ENCODE assay signal across 27 mouse cellular contexts in the genomic region with DNA sequence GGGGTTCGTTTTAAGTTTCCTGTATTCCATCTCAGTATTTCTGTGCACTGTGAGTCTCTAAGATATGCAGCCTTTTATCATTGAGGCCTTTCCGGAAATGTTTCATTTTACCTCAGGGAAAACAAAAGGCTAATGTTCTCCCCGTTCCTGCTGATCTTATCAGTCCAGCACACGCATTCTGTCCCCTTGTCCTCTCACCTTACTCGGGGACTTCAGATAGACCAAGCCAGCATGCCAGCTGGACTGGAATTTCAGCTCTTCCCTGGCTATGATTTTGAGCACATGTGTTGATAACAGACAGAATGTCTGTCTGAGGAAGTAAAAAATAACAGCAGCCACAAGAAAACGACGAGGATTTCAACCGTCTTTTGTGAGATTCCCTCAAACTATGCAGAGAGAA.
DNase-seq lines count a peak whose midpoint lies in the region; ATAC-seq and TF ChIP-seq lines count a peak whose summit lies in the region.
"Had no signal": no experiment of that assay in that cellular context is flagged by ENCODE, and none has a peak within 500 bp of the region (broad histone marks: within the 10 kb centered on the region; RNA-seq: fewer than 3 reads in every experiment).

No protein-coding gene starts in this region.

- no peak for ATAC-seq in forebrain, embryonic 16.5 days
- no peak for ATAC-seq in forebrain, embryonic 13.5 days
- no peak for ATAC-seq in hindbrain, embryonic 11.5 days (ENCODE audit: low FRiP score)
- no peak for ATAC-seq in hindbrain, embryonic 14.5 days (ENCODE audit: low FRiP score)
- ATAC-seq in lung, embryonic 14.5 days (ENCODE audit: insufficient read depth), result no peak
- peak; percentile 76 for ATAC-seq in intestine, embryonic 16.5 days
- ATAC-seq: forebrain, postnatal 0 days; hindbrain, embryonic 16.5 days; Patski had no signal

- H3K4me3 ChIP-seq in forebrain, embryonic 16.5 days (replicated peaks; ENCODE audit: low read length), result no peak overlapping the region
- no peak overlapping the region for H3K4me3 ChIP-seq in forebrain, embryonic 13.5 days
- H3K4me3 ChIP-seq in hindbrain, embryonic 11.5 days (ENCODE audit: low read depth, low read length), result no peak overlapping the region
- H3K4me3 ChIP-seq in hindbrain, embryonic 14.5 days (replicated peaks; ENCODE audit: low read length), result no peak overlapping the region
- H3K4me3 ChIP-seq in lung, embryonic 14.5 days (ENCODE audit: low read depth, low read length), result no peak overlapping the region
- H3K4me3 ChIP-seq in intestine, embryonic 16.5 days (ENCODE audit: low read length), result no peak overlapping the region
- H3K4me3 ChIP-seq: forebrain, embryonic 10.5 days; heart, embryonic 15.5 days; hindbrain, embryonic 12.5 days had no signal

- no peak for TF ChIP-seq CTCF in lung, embryonic 14.5 days (IDR thresholded peaks at IDR 0.05; ENCODE audit: low read depth)

- no peak overlapping the region for H3K9ac ChIP-seq in forebrain, embryonic 16.5 days (replicated peaks; ENCODE audit: low read depth, low read length)
- no peak overlapping the region for H3K9ac ChIP-seq in forebrain, embryonic 13.5 days
- H3K9ac ChIP-seq in hindbrain, embryonic 11.5 days (ENCODE audit: low read depth, low read length), result no peak overlapping the region
- H3K9ac ChIP-seq in hindbrain, embryonic 14.5 days, result no peak overlapping the region
- H3K9ac ChIP-seq in lung, embryonic 14.5 days, result no peak overlapping the region
- H3K9ac ChIP-seq in intestine, embryonic 16.5 days (ENCODE audit: low read depth, low read length), result no peak overlapping the region
- H3K9ac ChIP-seq: forebrain, postnatal 0 days; heart, embryonic 15.5 days; hindbrain, embryonic 12.5 days had no signal

- no peak overlapping the region for H3K4me2 ChIP-seq in forebrain, embryonic 16.5 days (ENCODE audit: low read length)
- H3K4me2 ChIP-seq in forebrain, embryonic 13.5 days, result no peak overlapping the region
- H3K4me2 ChIP-seq in hindbrain, embryonic 11.5 days (replicated peaks; ENCODE audit: low read depth, low read length), result no peak overlapping the region
- H3K4me2 ChIP-seq in hindbrain, embryonic 14.5 days (replicated peaks), result no peak overlapping the region
- no peak overlapping the region for H3K4me2 ChIP-seq in lung, embryonic 14.5 days
- H3K4me2 ChIP-seq in intestine, embryonic 16.5 days (ENCODE audit: low read depth, low read length), result no peak overlapping the region
- H3K4me2 ChIP-seq: heart, embryonic 11.5 days; heart, embryonic 15.5 days; hindbrain, embryonic 12.5 days had no signal

- H3K27me3 ChIP-seq in forebrain, embryonic 16.5 days (replicated peaks; ENCODE audit: control insufficient read depth, insufficient read depth, low read length), result no peaks in the 10 kb centered on the region
- H3K27me3 ChIP-seq in forebrain, embryonic 13.5 days, result no peaks in the 10 kb centered on the region
- H3K27me3 ChIP-seq in hindbrain, embryonic 11.5 days (ENCODE audit: control insufficient read depth, insufficient read depth, low read length), result no peaks in the 10 kb centered on the region
- no peaks in the 10 kb centered on the region for H3K27me3 ChIP-seq in hindbrain, embryonic 14.5 days (ENCODE audit: control insufficient read depth, insufficient read depth, low read length)
- no peaks in the 10 kb centered on the region for H3K27me3 ChIP-seq in lung, embryonic 14.5 days (ENCODE audit: insufficient read depth, low read length)
- H3K27me3 ChIP-seq in intestine, embryonic 16.5 days (replicated peaks; ENCODE audit: control insufficient read depth, insufficient read depth, low read length), result no peaks in the 10 kb centered on the region
- H3K27me3 ChIP-seq: CH12.LX; heart, embryonic 15.5 days; hindbrain, embryonic 12.5 days; Patski had no signal

- WGBS in forebrain, embryonic 16.5 days, result 54% methylated on average over 8 of the region's 8 CpGs
- WGBS in forebrain, embryonic 13.5 days, result 76% methylated on average over 8 of the region's 8 CpGs
- WGBS in hindbrain, embryonic 11.5 days, result 61% methylated on average over 8 of the region's 8 CpGs
- WGBS in hindbrain, embryonic 14.5 days, result 65% methylated on average over 8 of the region's 8 CpGs
- WGBS in lung, embryonic 14.5 days, result 29% methylated on average over 8 of the region's 8 CpGs
- 38% methylated on average over 8 of the region's 8 CpGs for WGBS in intestine, embryonic 16.5 days

- no peak for DNase-seq in hindbrain, embryonic 11.5 days (ENCODE audit: low spot score)
- no peak for DNase-seq in hindbrain, embryonic 14.5 days (ENCODE audit: low spot score)
- peak; percentile 19 for DNase-seq in lung, embryonic 14.5 days
- no peak for DNase-seq in lung, postnatal 14 days
- no peak for DNase-seq in frontal cortex, postnatal 36 days (ENCODE audit: low spot score in 2 of 2)
- DNase-seq: adrenal gland, postnatal 10 days; adrenal gland, postnatal 36 days; B cell, adult 2 months; cerebellum, adult 18-20 months; cerebellum, adult 9-10 months; cerebellum, postnatal 14 days; forebrain, postnatal 0 days; gastrocnemius, postnatal 25 days; heart, postnatal 10 days; heart, postnatal 4 days; kidney, adult 11 months had no signal

- peaks cover 7% of the 10 kb centered on the region for H3K4me1 ChIP-seq in forebrain, embryonic 16.5 days (replicated peaks; ENCODE audit: control insufficient read depth, insufficient read depth, low read length)
- no peaks in the 10 kb centered on the region for H3K4me1 ChIP-seq in forebrain, embryonic 13.5 days
- no peaks in the 10 kb centered on the region for H3K4me1 ChIP-seq in hindbrain, embryonic 11.5 days (replicated peaks; ENCODE audit: control insufficient read depth, insufficient read depth, low read length)
- H3K4me1 ChIP-seq in hindbrain, embryonic 14.5 days (replicated peaks; ENCODE audit: control insufficient read depth, insufficient read depth, low read length), result 0 out of 2 replicates have a peak, but pooled peaks cover 8% of the 10 kb centered on the region
- 0 out of 2 replicates have a peak, but pooled peaks cover 3% of the 10 kb centered on the region for H3K4me1 ChIP-seq in lung, embryonic 14.5 days (ENCODE audit: insufficient read depth)
- H3K4me1 ChIP-seq in intestine, embryonic 16.5 days (ENCODE audit: control insufficient read depth, insufficient read depth, low read length), result peaks cover 3% of the 10 kb centered on the region; the same call in 1 of the 2 replicates

- peak overlapping the region; percentile 53 for H3K27ac ChIP-seq in forebrain, embryonic 16.5 days (ENCODE audit: low read length)
- H3K27ac ChIP-seq in forebrain, embryonic 13.5 days, result no peak overlapping the region
- H3K27ac ChIP-seq in hindbrain, embryonic 11.5 days (ENCODE audit: low read depth, low read length), result peak overlapping the region; percentile 9; the same call in 1 of the 2 replicates
- H3K27ac ChIP-seq in hindbrain, embryonic 14.5 days, result no peak overlapping the region
- no peak overlapping the region for H3K27ac ChIP-seq in lung, embryonic 14.5 days (ENCODE audit: low read depth)
- no peak overlapping the region for H3K27ac ChIP-seq in intestine, embryonic 16.5 days (ENCODE audit: low read length)
- H3K27ac ChIP-seq: forebrain, embryonic 10.5 days; heart, embryonic 15.5 days had no signal

- no peaks in the 10 kb centered on the region for H3K9me3 ChIP-seq in forebrain, embryonic 16.5 days (ENCODE audit: control insufficient read depth, low read length)
- no peaks in the 10 kb centered on the region for H3K9me3 ChIP-seq in forebrain, embryonic 13.5 days (replicated peaks)
- no peaks in the 10 kb centered on the region for H3K9me3 ChIP-seq in hindbrain, embryonic 11.5 days (ENCODE audit: control insufficient read depth, low read length)
- no peaks in the 10 kb centered on the region for H3K9me3 ChIP-seq in hindbrain, embryonic 14.5 days (ENCODE audit: control insufficient read depth, low read length)
- H3K9me3 ChIP-seq in lung, embryonic 14.5 days (ENCODE audit: low read depth, low read length), result no peaks in the 10 kb centered on the region
- H3K9me3 ChIP-seq in intestine, embryonic 16.5 days (ENCODE audit: control insufficient read depth, low read length), result no peaks in the 10 kb centered on the region
- H3K9me3 ChIP-seq: forebrain, embryonic 10.5 days; G1E; heart, embryonic 15.5 days; hindbrain, embryonic 12.5 days had no signal

- H3K36me3 ChIP-seq in forebrain, embryonic 16.5 days (ENCODE audit: control insufficient read depth, insufficient read depth), result peaks cover 8% of the 10 kb centered on the region
- peaks cover 39% of the 10 kb centered on the region for H3K36me3 ChIP-seq in forebrain, embryonic 13.5 days (ENCODE audit: poor library complexity, severe bottlenecking)
- no peaks in the 10 kb centered on the region for H3K36me3 ChIP-seq in hindbrain, embryonic 11.5 days (ENCODE audit: control insufficient read depth, insufficient read depth, low read length)
- peaks cover 11% of the 10 kb centered on the region; the same call in 1 of the 2 replicates for H3K36me3 ChIP-seq in hindbrain, embryonic 14.5 days (replicated peaks; ENCODE audit: control insufficient read depth, insufficient read depth)
- peaks cover 13% of the 10 kb centered on the region for H3K36me3 ChIP-seq in lung, embryonic 14.5 days (ENCODE audit: insufficient read depth)
- H3K36me3 ChIP-seq in intestine, embryonic 16.5 days (ENCODE audit: control insufficient read depth, insufficient read depth, low read length), result no peaks in the 10 kb centered on the region

Comparison
In these comparisons a context has a peak if more than half of its experiments do, and no peak if none do; other contexts are left out.
1. H3K27ac ChIP-seq: peak in forebrain, embryonic 16.5 days (single experiment) and hindbrain, embryonic 11.5 days (single experiment); none in forebrain, embryonic 13.5 days (single experiment), hindbrain, embryonic 14.5 days (single experiment), lung, embryonic 14.5 days (single experiment) and intestine, embryonic 16.5 days (single experiment).